Mouse (Mus musculus) layer of hippocampus, postnatal 14 days (tissue): ENCODE data around the gene Acsm1. TPM values are rescaled to one million over a fixed set of nuclear protein-coding genes. Genes with fewer than 3 reads are reported as not detected.
A peak's percentile ranks its signal among the peaks of the same experiment; 100 is the strongest.

Experiments
- DNase-seq, 2 experiments: peaks; one replicate each; pipeline ENCODE4 v3.0.0; 2021 to 2022; ENCODE audit warnings: low spot score in 2 of 2, mixed read lengths in 1 of 2
- total RNA-seq, 2 experiments: library from RNA; stranded (reverse); gene quantifications; 2 replicates each; pipeline ENCODE4 v1.2.3; 2021

Gene Acsm1
- total RNA-seq, 2 experiments from 2014 or later: not detected

DNA sequence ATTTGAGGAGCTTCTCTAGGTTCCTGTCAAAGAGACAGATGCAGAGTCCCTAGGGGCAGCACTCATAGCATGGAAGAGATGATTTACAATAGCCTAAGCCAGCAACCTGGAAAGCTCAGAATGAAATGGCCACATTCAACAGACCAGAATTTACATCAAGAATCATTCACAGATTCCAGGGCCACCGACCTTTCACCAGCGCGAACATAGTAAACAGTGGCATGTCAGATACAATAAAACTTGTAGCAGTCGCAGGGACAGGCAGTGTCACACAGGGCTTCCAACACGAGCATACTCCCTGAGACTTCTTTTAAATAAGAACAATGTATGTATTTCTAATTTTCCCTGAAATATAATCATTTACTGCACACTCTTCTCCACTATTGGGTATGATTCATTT lies 63.6 kb downstream of the Acsm1 start:
- no peak for DNase-seq

GRCm38 (mm10) chr7:119670925-119671324 lies 64.1 kb downstream of the Acsm1 start:
- DNase-seq: peak in 1 of 2 experiments; percentile 2

DNA sequence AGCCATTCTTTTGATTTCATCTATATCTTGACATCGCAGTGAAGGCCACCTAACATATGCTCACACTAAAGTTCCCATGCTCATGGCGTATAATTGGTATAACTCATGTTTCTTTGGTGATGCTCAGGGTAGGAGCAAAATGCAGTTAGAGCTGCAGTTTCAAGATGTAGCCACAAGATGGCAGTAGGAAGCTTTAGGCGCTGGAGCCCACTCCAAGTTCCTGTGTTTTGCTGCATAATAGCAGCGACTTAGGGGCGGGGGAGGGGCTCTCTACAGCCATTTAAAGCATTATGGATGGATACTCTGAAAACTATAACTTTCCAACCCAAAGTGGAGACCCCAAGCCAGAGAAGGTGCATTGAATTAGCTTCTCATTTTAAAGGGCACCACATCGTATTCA lies 66.6 kb downstream of the Acsm1 start:
- DNase-seq: peak; percentile 36 to 44

DNA sequence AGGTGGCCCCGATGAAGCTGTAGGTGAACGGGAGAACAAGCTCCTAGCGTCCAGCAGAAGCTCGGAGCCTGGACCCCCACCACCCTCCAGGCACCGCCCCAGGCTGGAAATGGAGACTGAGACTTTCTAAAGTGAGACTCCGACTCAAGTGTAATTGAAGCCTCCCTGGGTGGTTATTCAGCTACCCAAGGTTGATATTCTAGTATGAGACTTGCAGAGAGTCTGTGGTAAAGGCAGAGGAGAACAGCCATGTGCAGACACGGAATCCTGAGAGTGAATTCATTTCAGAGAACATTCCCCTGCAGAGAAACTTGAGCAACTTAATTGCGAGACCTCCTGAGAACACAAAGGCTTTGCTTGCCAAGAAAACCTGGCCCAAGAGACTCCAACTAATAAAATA lies 73.3 kb downstream of the Acsm1 start:
- no peak for DNase-seq

GRCm38 (mm10) chr7:119682699-119683098 lies 75.9 kb downstream of the Acsm1 start:
- no peak for DNase-seq

DNA sequence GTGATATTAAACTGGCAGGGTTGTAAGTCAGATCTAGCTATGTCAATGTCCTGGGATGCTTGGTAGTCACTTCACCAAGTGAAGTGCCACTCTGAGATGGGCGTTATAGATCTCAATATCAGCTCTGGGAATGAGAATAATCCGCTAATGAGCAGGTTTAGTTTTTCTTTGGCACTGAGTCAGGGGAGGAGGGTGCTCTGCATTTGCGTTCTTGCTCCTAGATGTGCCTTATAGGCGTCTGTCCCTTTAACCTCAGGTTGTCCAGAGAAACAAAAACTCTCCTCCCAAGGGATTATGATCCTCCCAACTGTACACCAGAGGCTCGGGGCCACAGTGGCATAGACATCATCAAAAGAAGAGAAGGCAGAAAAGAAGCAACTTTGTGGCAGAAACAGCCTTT lies 82.9 kb downstream of the Acsm1 start, which contains the start of gene Acsm4:
Gene Acsm4 (plus strand): TSS at position 301 of the 400 bp plus-strand sequence.
- no peak for DNase-seq

DNA sequence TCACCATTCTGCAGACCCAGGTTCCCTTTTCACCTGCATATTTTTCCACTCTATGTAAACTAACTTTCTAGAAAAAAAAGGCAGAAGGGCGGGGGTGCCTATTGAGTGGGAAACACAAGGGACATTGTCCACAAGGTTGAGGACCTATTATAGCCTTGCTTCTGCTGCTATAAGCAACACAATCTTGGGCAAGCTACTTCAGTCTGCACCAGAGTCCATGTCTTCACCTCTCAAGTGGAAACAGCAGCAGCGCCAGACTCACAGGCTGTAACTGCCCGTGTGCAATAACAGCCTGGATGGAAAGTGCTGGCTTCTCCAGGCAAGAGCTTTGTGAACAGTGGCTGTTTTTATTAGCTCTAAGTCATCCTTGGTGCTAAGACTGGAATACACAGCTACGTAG lies 85.5 kb downstream of the Acsm1 start:
- DNase-seq: no peak

GRCm38 (mm10) chr7:119694926-119695325 lies 88.1 kb downstream of the Acsm1 start:
- no peak for DNase-seq

Other genes starting within 250 kb of the Acsm1 start
- gene Gp2, start 147.7 kb upstream of the Acsm1 start, total RNA-seq: under 1 TPM; 0.21 to 0.24 TPM
- not detected for gene Umod, start 127.7 kb upstream of the Acsm1 start, total RNA-seq
- under 1 TPM; 0.12 to 0.36 TPM for gene Acsm5, start 87.6 kb upstream of the Acsm1 start, total RNA-seq
- not detected for gene Pdilt, start 83.5 kb upstream of the Acsm1 start, total RNA-seq
- not detected for gene Acsm2, start 52.7 kb upstream of the Acsm1 start, total RNA-seq
- gene Acsm4, start 83.0 kb downstream of the Acsm1 start, total RNA-seq: not detected
- gene Thumpd1, start 113.8 kb downstream of the Acsm1 start, total RNA-seq: 10 to 100 TPM; 38.3 to 38.8 TPM
- gene Acsm3, start 153.9 kb downstream of the Acsm1 start, total RNA-seq: not detected
- gene Rexo5, start 187.0 kb downstream of the Acsm1 start, total RNA-seq: 1 to 10 TPM; 2.9 to 3.5 TPM
- gene Eri2, start 187.0 kb downstream of the Acsm1 start, total RNA-seq: 1 to 10 TPM; 6.1 to 7.7 TPM